ENCODE assay signal across 10 mouse cellular contexts in the genomic region with DNA sequence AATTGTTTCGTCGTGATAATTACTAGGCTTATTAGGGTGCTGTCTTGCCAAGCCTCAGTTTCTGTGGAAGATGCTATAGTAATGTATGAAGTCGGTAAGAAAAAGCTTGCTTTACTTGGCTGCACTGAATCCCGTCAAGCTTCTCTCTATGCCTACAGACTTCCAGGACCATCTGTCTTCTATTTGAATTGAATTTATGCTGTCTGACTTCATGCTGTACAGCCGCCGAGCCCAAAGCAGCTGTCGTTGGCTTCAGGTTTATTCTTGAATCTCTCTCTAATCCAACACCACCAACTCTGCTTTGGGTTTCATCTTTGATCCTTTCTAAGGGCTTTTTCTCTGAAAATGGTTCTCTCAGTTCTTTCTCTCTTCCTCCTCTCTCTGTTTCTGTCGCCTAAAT.
DNase-seq lines count a peak whose midpoint lies in the region; ATAC-seq lines count a peak whose summit lies in the region.
"Had no signal": no experiment of that assay in that cellular context is flagged by ENCODE, and none has a peak within 500 bp of the region (broad histone marks: within the 10 kb centered on the region; RNA-seq: fewer than 3 reads in every experiment).

No protein-coding gene starts in this region.

- ATAC-seq in CD4-positive, CD25-positive, alpha-beta regulatory T cell, adult 4 months: no peak

- DNase-seq in layer of hippocampus, adult 11-12 months (ENCODE audit: low spot score): peak; percentile 52
- no peak for DNase-seq in layer of hippocampus, postnatal 25 days (ENCODE audit: extremely low spot score in 1 of 2, low spot score in 1 of 2)
- DNase-seq in frontal cortex, adult 2 months (ENCODE audit: extremely low spot score in 1 of 2, low spot score in 1 of 2): peak; percentile 71 to 80
- peak; percentile 38 to 62 for DNase-seq in left cerebral cortex, adult 18-20 months (ENCODE audit: low spot score in 2 of 2)
- peak; percentile 33 for DNase-seq in right cerebral cortex, postnatal 14 days
- DNase-seq in gastrocnemius, postnatal 4 days (ENCODE audit: low spot score in 2 of 2): no peak
- no peak for DNase-seq in liver
- DNase-seq: kidney, adult 11 months; lung, embryonic 14.5 days had no signal

Comparison
In these comparisons a context has a peak if more than half of its experiments do, and no peak if none do; other contexts are left out.
1. DNase-seq: peak in layer of hippocampus, adult 11-12 months (single experiment), frontal cortex, adult 2 months (2 of 2), left cerebral cortex, adult 18-20 months (2 of 2) and right cerebral cortex, postnatal 14 days (single experiment); none in layer of hippocampus, postnatal 25 days (0 of 2), gastrocnemius, postnatal 4 days (0 of 2) and liver (single experiment).